Mouse (Mus musculus): ENCODE results near the gene Ms4a10. TPM values are rescaled to one million over a fixed set of nuclear protein-coding genes. Genes with fewer than 3 reads are reported as not detected.

Gene Ms4a10
- total and polyA plus RNA-seq, 2 experiments from 2014 or later = 0.22 TPM; not detected in 1

DNA sequence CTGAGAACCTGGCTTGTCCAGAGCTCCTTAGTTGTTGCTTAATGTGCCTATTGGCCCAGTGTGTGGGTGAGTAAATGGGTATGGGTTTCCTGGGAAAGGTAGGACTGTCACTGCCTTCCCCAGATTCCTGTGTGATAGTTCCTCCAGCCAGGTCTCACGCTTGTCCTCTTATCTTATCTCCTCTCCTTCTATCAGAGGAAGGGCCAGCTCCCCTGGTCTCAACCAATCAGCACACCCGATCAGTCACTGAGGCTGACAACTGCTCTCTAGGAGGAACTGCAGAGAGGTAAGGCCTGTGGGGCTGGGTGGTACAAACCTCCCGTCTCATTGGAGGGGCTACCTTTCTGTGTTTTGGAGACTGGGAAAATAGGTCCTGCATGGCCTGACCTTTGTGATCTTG, 35.7 kb downstream of the Ms4a10 start:
- H3K36me3 ChIP-seq (replicated peaks; ENCODE audit: control insufficient read depth, insufficient read depth, low read length) = peaks cover 19% of the 10 kb centered on the region
- no peak overlapping the region for H3K4me3 ChIP-seq (ENCODE audit: low read depth, low read length)
- DNase-seq (ENCODE audit: low spot score) (no peak), ATAC-seq (ENCODE audit: insufficient read depth, low read depth) (no peak)
- H3K27ac ChIP-seq (ENCODE audit: low read depth) = no peak overlapping the region
- H3K9ac ChIP-seq (replicated peaks; ENCODE audit: low read depth, low read length) = no peak overlapping the region
- H3K9me3 ChIP-seq (replicated peaks; ENCODE audit: control insufficient read depth, low read length) = no peaks in the 10 kb centered on the region
- H3K27me3 ChIP-seq (ENCODE audit: control insufficient read depth, insufficient read depth, low read length) = no peaks in the 10 kb centered on the region
- WGBS = 35% methylated on average over 3 of the region's 3 CpGs
- TF ChIP-seq CTCF (IDR thresholded peaks at IDR 0.05; ENCODE audit: low read depth) = no peak
- no peak for TF ChIP-seq EP300 (IDR thresholded peaks at IDR 0.05; ENCODE audit: low read depth)
- no peak overlapping the region for H3K4me2 ChIP-seq (ENCODE audit: low read depth, low read length)
- H3K4me1 ChIP-seq (ENCODE audit: control insufficient read depth, insufficient read depth) = peaks cover 11% of the 10 kb centered on the region

DNA sequence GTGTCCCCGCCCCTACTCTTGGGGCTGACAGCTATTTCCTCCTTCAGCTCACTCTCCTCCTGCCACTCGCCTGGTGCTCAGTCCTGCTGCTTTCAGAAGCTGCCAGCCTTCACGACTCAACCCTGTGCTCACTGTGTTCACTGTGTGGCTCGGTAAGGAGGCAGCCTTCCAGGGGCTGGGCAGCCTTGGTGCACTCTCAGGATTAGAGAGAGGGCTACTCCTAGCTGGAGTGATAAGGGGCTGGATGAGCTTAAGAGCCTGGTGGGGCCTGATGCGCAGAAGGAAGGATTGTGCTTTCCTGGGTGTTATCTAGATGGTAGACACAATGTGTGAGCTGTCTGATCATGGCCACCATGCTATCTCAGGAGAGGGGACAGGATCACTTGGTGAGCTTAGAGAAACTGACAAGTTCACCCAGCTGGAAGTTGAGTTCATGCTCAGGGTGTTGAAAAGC, 37.3 kb downstream of the Ms4a10 start, which contains the start of gene Ptgdr2:
Gene Ptgdr2, plus strand, starts transcription at position 51 of the 454 bp plus-strand sequence.
- Histone ChIP-seq H3K4me2 (ENCODE audit: low read depth, low read length) (no peak within 1 kb of the TSS), H3K27me3 (ENCODE audit: control insufficient read depth, insufficient read depth, low read length) (no peaks in the 10 kb centered on the region), H3K9me3 (replicated peaks; ENCODE audit: control insufficient read depth, low read length) (no peaks in the 10 kb centered on the region), H3K4me3 (ENCODE audit: low read depth, low read length) (no peak within 1 kb of the TSS), H3K9ac (replicated peaks; ENCODE audit: low read depth, low read length) (no peak within 1 kb of the TSS), H3K36me3 (replicated peaks; ENCODE audit: control insufficient read depth, insufficient read depth, low read length) (peaks cover 4% of the 10 kb centered on the region), H3K27ac (ENCODE audit: low read depth) (no peak within 1 kb of the TSS), H3K4me1 (ENCODE audit: control insufficient read depth, insufficient read depth) (peaks cover 11% of the 10 kb centered on the region)
- TF ChIP-seq EP300 (IDR thresholded peaks at IDR 0.05; ENCODE audit: low read depth) (no peak), CTCF (IDR thresholded peaks at IDR 0.05; ENCODE audit: low read depth) (no peak)
- DNase-seq (ENCODE audit: low spot score) (no peak), ATAC-seq (ENCODE audit: insufficient read depth, low read depth) (no peak)
- 10% methylated on average over 5 of the region's 5 CpGs for WGBS

GRCm38 (mm10) chr19:10936077-10936476, 38.4 kb downstream of the Ms4a10 start:
- 85% methylated on average over 5 of the region's 5 CpGs for WGBS
- TF ChIP-seq CTCF (IDR thresholded peaks at IDR 0.05; ENCODE audit: low read depth) (no peak), EP300 (IDR thresholded peaks at IDR 0.05; ENCODE audit: low read depth) (no peak)
- Histone ChIP-seq H3K27ac (ENCODE audit: low read depth) (no peak overlapping the region), H3K4me1 (ENCODE audit: control insufficient read depth, insufficient read depth) (peaks cover 10% of the 10 kb centered on the region), H3K9me3 (replicated peaks; ENCODE audit: control insufficient read depth, low read length) (no peaks in the 10 kb centered on the region), H3K4me2 (ENCODE audit: low read depth, low read length) (no peak overlapping the region), H3K36me3 (replicated peaks; ENCODE audit: control insufficient read depth, insufficient read depth, low read length) (no peaks in the 10 kb centered on the region), H3K27me3 (ENCODE audit: control insufficient read depth, insufficient read depth, low read length) (no peaks in the 10 kb centered on the region), H3K4me3 (ENCODE audit: low read depth, low read length) (no peak overlapping the region), H3K9ac (replicated peaks; ENCODE audit: low read depth, low read length) (no peak overlapping the region)
- no peak for DNase-seq (ENCODE audit: low spot score)
- no peak for ATAC-seq (ENCODE audit: insufficient read depth, low read depth)

- Histone ChIP-seq H3K27me3 (ENCODE audit: control insufficient read depth, insufficient read depth, low read length) (no peaks in the 10 kb centered on the region), H3K4me3 (ENCODE audit: low read depth, low read length) (no peak overlapping the region), H3K4me1 (ENCODE audit: control insufficient read depth, insufficient read depth) (no peaks in the 10 kb centered on the region), H3K36me3 (replicated peaks; ENCODE audit: control insufficient read depth, insufficient read depth, low read length) (no peaks in the 10 kb centered on the region), H3K9me3 (replicated peaks; ENCODE audit: control insufficient read depth, low read length) (no peaks in the 10 kb centered on the region), H3K4me2 (ENCODE audit: low read depth, low read length) (no peak overlapping the region), H3K27ac (ENCODE audit: low read depth) (no peak overlapping the region; the same call in 1 of the 2 replicates), H3K9ac (replicated peaks; ENCODE audit: low read depth, low read length) (no peak overlapping the region)
- 23% methylated on average over 5 of the region's 5 CpGs for WGBS
- no peak for TF ChIP-seq EP300 (IDR thresholded peaks at IDR 0.05; ENCODE audit: low read depth)
- DNase-seq (ENCODE audit: low spot score) = no peak
- peak; percentile 41; the same call in 1 of the 2 replicates for ATAC-seq (ENCODE audit: insufficient read depth, low read depth)
Observed at GRCm38 (mm10) chr19:10935029-10935428, 39.4 kb downstream of the Ms4a10 start.

GRCm38 (mm10) chr19:10930641-10931040, 43.8 kb downstream of the Ms4a10 start:
- Histone ChIP-seq H3K27ac (ENCODE audit: low read depth) (no peak overlapping the region), H3K4me3 (ENCODE audit: low read depth, low read length) (no peak overlapping the region), H3K4me1 (ENCODE audit: control insufficient read depth, insufficient read depth) (no peaks in the 10 kb centered on the region), H3K9ac (replicated peaks; ENCODE audit: low read depth, low read length) (no peak overlapping the region), H3K36me3 (replicated peaks; ENCODE audit: control insufficient read depth, insufficient read depth, low read length) (no peaks in the 10 kb centered on the region), H3K27me3 (ENCODE audit: control insufficient read depth, insufficient read depth, low read length) (no peaks in the 10 kb centered on the region), H3K4me2 (ENCODE audit: low read depth, low read length) (no peak overlapping the region), H3K9me3 (replicated peaks; ENCODE audit: control insufficient read depth, low read length) (no peaks in the 10 kb centered on the region)
- 67% methylated on average over 2 of the region's 2 CpGs for WGBS
- ATAC-seq (ENCODE audit: insufficient read depth, low read depth) (no peak), DNase-seq (ENCODE audit: low spot score) (no peak)
- no peak for TF ChIP-seq CTCF (IDR thresholded peaks at IDR 0.05; ENCODE audit: low read depth)
- TF ChIP-seq EP300 (IDR thresholded peaks at IDR 0.05; ENCODE audit: low read depth) = no peak

DNA sequence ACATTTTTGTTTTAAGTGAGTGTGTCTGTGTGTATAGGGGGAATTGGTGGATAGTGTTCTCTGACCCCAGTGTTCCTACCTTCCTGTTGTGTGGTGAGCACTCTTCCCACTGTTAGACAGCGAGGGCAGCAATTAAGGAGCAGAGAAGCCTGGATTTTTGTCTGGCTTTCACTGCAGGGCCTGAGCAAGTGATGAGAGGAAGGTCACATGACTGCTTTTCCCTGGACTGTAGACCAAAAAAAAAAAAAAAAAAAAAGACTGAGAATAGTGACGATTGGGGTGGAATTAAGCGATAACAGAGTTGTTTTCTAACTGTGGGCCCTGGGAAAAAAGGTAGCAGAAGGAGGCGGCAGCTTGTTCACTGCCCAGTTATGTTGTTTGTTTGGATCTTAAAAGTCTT, 47.8 kb downstream of the Ms4a10 start:
- no peaks in the 10 kb centered on the region for H3K36me3 ChIP-seq (replicated peaks; ENCODE audit: control insufficient read depth, insufficient read depth, low read length)
- 35% methylated on average over 4 of the region's 4 CpGs for WGBS
- no peak for TF ChIP-seq CTCF (IDR thresholded peaks at IDR 0.05; ENCODE audit: low read depth)
- no peak for TF ChIP-seq EP300 (IDR thresholded peaks at IDR 0.05; ENCODE audit: low read depth)
- H3K9ac ChIP-seq (replicated peaks; ENCODE audit: low read depth, low read length) = no peak overlapping the region
- peak; percentile 51; the same call in 1 of the 2 replicates for ATAC-seq (ENCODE audit: insufficient read depth, low read depth)
- H3K27me3 ChIP-seq (ENCODE audit: control insufficient read depth, insufficient read depth, low read length) = no peaks in the 10 kb centered on the region
- H3K4me2 ChIP-seq (ENCODE audit: low read depth, low read length) = no peak overlapping the region
- DNase-seq (ENCODE audit: low spot score) = no peak
- H3K27ac ChIP-seq (ENCODE audit: low read depth) = peak overlapping the region; percentile 6; the same call in 1 of the 2 replicates
- no peaks in the 10 kb centered on the region for H3K9me3 ChIP-seq (replicated peaks; ENCODE audit: control insufficient read depth, low read length)
- no peaks in the 10 kb centered on the region for H3K4me1 ChIP-seq (ENCODE audit: control insufficient read depth, insufficient read depth)
- H3K4me3 ChIP-seq (ENCODE audit: low read depth, low read length) = no peak overlapping the region
